Mouse (Mus musculus) midbrain, embryonic 11.5 days (tissue): ENCODE data around the gene Mettl16. TPM values are rescaled to one million over a fixed set of nuclear protein-coding genes. Genes with fewer than 3 reads are reported as not detected.

Source experiments
- ATAC-seq: fragments of 200-750 bp; cut with Nextera tagmentation; 2 replicates; pipeline ENCODE4 v1.8.0; 2017; ENCODE audit warnings: moderate TSS enrichment, moderate library complexity; ENCODE audit not compliant: low FRiP score
- DNase-seq: peaks from one replicate; pipeline ENCODE4 v3.0.0; 2015; ENCODE audit warnings: low spot score; ENCODE audit errors: missing footprints
- H3K27ac ChIP-seq: fragments of 300-500 bp; sonication (generic); 2 replicates; pipeline ENCODE4 v1.5.1; 2014; ENCODE audit warnings: low read depth, low read length
- H3K27me3 ChIP-seq: fragments of 300-500 bp; sonication (generic); 2 replicates; pipeline ENCODE4 v1.6.1; 2014; ENCODE audit warnings: mild to moderate bottlenecking, low read length, moderate library complexity, mixed read lengths; ENCODE audit not compliant: control insufficient read depth, insufficient read depth
- H3K36me3 ChIP-seq: fragments of 300-500 bp; sonication (generic); 2 replicates; pipeline ENCODE4 v1.6.1; 2014; ENCODE audit warnings: mild to moderate bottlenecking, low read length, moderate library complexity, mixed read lengths; ENCODE audit not compliant: control insufficient read depth, insufficient read depth
- H3K4me1 ChIP-seq: fragments of 300-500 bp; sonication (generic); 2 replicates; pipeline ENCODE4 v1.6.1; 2014; ENCODE audit warnings: low read length; ENCODE audit not compliant: control insufficient read depth, insufficient read depth
- H3K4me2 ChIP-seq: fragments of 300-500 bp; sonication (generic); 2 replicates; pipeline ENCODE4 v1.6.1; 2014; ENCODE audit warnings: mild to moderate bottlenecking, moderate library complexity
- H3K4me3 ChIP-seq: fragments of 300-500 bp; sonication (generic); 2 replicates; pipeline ENCODE4 v1.5.1; 2014; ENCODE audit warnings: low read depth, low read length
- H3K9ac ChIP-seq: fragments of 300-500 bp; sonication (generic); 2 replicates; pipeline ENCODE4 v1.6.1; 2014; ENCODE audit warnings: low read length
- H3K9me3 ChIP-seq: fragments of 300-500 bp; sonication (generic); 2 replicates; pipeline ENCODE4 v1.6.1; 2016; ENCODE audit warnings: low read length; ENCODE audit not compliant: control insufficient read depth
- WGBS: fragments of 180-500 bp; shearing (Covaris S2); extraction: QIAGEN DNeasy Blood & Tissue Kit; methylation state at CpG from one replicate; pipeline ENCODE4 v1.1.7; 2014; 5-methylcytosine and 5-hydroxymethylcytosine counted together
- polyA plus RNA-seq: library from polyadenylated mRNA; unstranded; fragments of >200 nt; fragmentation: Nextera tagmentation; extraction: Ambion mirVana; gene quantifications from 2 replicates; pipeline ENCODE4 v1.2.1, GENCODE M21; 2014

The Mettl16 gene
- 48.5 and 51.8 TPM in 2 replicates for polyA plus RNA-seq

- Histone ChIP-seq H3K4me3 (peak within 1 kb of the TSS; percentile 85), H3K27me3 (no peaks in the 10 kb centered on the region), H3K9ac (peak within 1 kb of the TSS; percentile 93), H3K4me2 (peak within 1 kb of the TSS; percentile 63), H3K9me3 (no peaks in the 10 kb centered on the region), H3K4me1 (peaks cover 7% of the 10 kb centered on the region; the same call in 1 of the 2 replicates), H3K27ac (peak within 1 kb of the TSS; percentile 87), H3K36me3 (peaks cover 12% of the 10 kb centered on the region; the same call in 1 of the 2 replicates)
- ATAC-seq (peak; percentile 95), DNase-seq (peak; percentile 99)
- WGBS = under 1% methylated on average over 43 of the region's 43 CpGs
These were observed at the start of gene Mettl16 for GRCm38 (mm10) chr11:74770595-74771207. Gene Mettl16 (plus strand): TSS chr11:74770830.

- ATAC-seq = no peak
- Histone ChIP-seq H3K4me1 (peaks cover 15% of the 10 kb centered on the region), H3K27me3 (no peaks in the 10 kb centered on the region), H3K9me3 (no peaks in the 10 kb centered on the region), H3K9ac (no peak overlapping the region), H3K36me3 (no peaks in the 10 kb centered on the region), H3K4me2 (no peak overlapping the region), H3K4me3 (no peak overlapping the region), H3K27ac (no peak overlapping the region)
- DNase-seq = no peak
- WGBS = 71% methylated on average over 2 of the region's 2 CpGs
These were observed 49.5 kb upstream of the Mettl16 start for GRCm38 (mm10) chr11:74721141-74721540.

GRCm38 (mm10) chr11:74721971-74722370 lies 48.7 kb upstream of the Mettl16 start:
- Histone ChIP-seq H3K4me2 (peak overlapping the region; percentile 57), H3K27ac (no peak overlapping the region), H3K36me3 (no peaks in the 10 kb centered on the region), H3K4me3 (peak overlapping the region; percentile 25), H3K4me1 (peaks cover 15% of the 10 kb centered on the region), H3K9me3 (no peaks in the 10 kb centered on the region), H3K9ac (no peak overlapping the region), H3K27me3 (no peaks in the 10 kb centered on the region)
- ATAC-seq (no peak), DNase-seq (peak; percentile 88)
- WGBS = 55% methylated on average over 3 of the region's 3 CpGs

GRCm38 (mm10) chr11:74723357-74724234 lies 47.0 kb upstream of the Mettl16 start:
- Histone ChIP-seq H3K27ac (peak overlapping the region; percentile 99), H3K9me3 (no peaks in the 10 kb centered on the region), H3K27me3 (no peaks in the 10 kb centered on the region), H3K4me3 (peak overlapping the region; percentile 99), H3K4me2 (peak overlapping the region; percentile 57), H3K4me1 (peaks cover 15% of the 10 kb centered on the region), H3K9ac (peak overlapping the region; percentile 97), H3K36me3 (no peaks in the 10 kb centered on the region)
- ATAC-seq (peak; percentile 89), DNase-seq (peak; percentile 99)
- WGBS = under 1% methylated on average over 46 of the region's 75 CpGs

- ATAC-seq (peak; percentile 98), DNase-seq (peak; percentile 100)
- Histone ChIP-seq H3K27ac (peak within 1 kb of the TSS; percentile 99), H3K4me3 (peak within 1 kb of the TSS; percentile 99), H3K4me2 (peak within 1 kb of the TSS; percentile 57), H3K9ac (peak within 1 kb of the TSS; percentile 97), H3K27me3 (no peaks in the 10 kb centered on the region), H3K4me1 (peaks cover 15% of the 10 kb centered on the region), H3K9me3 (no peaks in the 10 kb centered on the region), H3K36me3 (no peaks in the 10 kb centered on the region)
- under 1% methylated on average over 40 of the region's 56 CpGs for WGBS
These were observed 46.3 kb upstream of the Mettl16 start, which contains the start of gene Pafah1b1 for GRCm38 (mm10) chr11:74724235-74724791. Gene Pafah1b1 (minus strand): TSS chr11:74724670.

- 61% methylated on average over 5 of the region's 5 CpGs for WGBS
- DNase-seq (no peak), ATAC-seq (no peak)
- Histone ChIP-seq H3K36me3 (no peaks in the 10 kb centered on the region), H3K4me3 (no peak overlapping the region), H3K9ac (no peak overlapping the region), H3K4me1 (peaks cover 15% of the 10 kb centered on the region), H3K4me2 (no peak overlapping the region; the same call in 1 of the 2 replicates), H3K27me3 (no peaks in the 10 kb centered on the region), H3K27ac (no peak overlapping the region), H3K9me3 (no peaks in the 10 kb centered on the region)
These were observed 45.4 kb upstream of the Mettl16 start for GRCm38 (mm10) chr11:74725181-74725580.

- 19% methylated on average over 7 of the region's 7 CpGs for WGBS
- ATAC-seq = no peak
- H3K4me2 ChIP-seq = peak overlapping the region; percentile 4; the same call in 1 of the 2 replicates
These were observed 35.7 kb upstream of the Mettl16 start for GRCm38 (mm10) chr11:74734917-74735316.

GRCm38 (mm10) chr11:74737861-74738260 lies 32.8 kb upstream of the Mettl16 start:
- Histone ChIP-seq H3K4me2 (no peak overlapping the region), H3K27me3 (no peaks in the 10 kb centered on the region), H3K9ac (no peak overlapping the region), H3K36me3 (no peaks in the 10 kb centered on the region), H3K27ac (no peak overlapping the region), H3K9me3 (no peaks in the 10 kb centered on the region), H3K4me3 (no peak overlapping the region), H3K4me1 (peaks cover 6% of the 10 kb centered on the region; the same call in 1 of the 2 replicates)
- ATAC-seq = no peak
- no peak for DNase-seq
- WGBS = 73% methylated on average over 3 of the region's 3 CpGs

More at GRCm38 (mm10) chr11:74734917-74735316, 35.7 kb upstream of the Mettl16 start:
- Histone ChIP-seq H3K36me3 (no peaks in the 10 kb centered on the region), H3K9ac (no peak overlapping the region), H3K27ac (no peak overlapping the region), H3K9me3 (no peaks in the 10 kb centered on the region), H3K27me3 (no peaks in the 10 kb centered on the region), H3K4me3 (no peak overlapping the region), H3K4me1 (peaks cover 6% of the 10 kb centered on the region; the same call in 1 of the 2 replicates)
- no peak for DNase-seq
